11 mouse cellular contexts compared by ENCODE assay signal in genomic region chr6:91706072-91706776, GRCm38 (mm10). TPM values are rescaled to one million over a fixed set of nuclear protein-coding genes. Genes with fewer than 3 reads are reported as not detected.
DNase-seq lines count a peak whose midpoint lies in the region; ATAC-seq and TF ChIP-seq lines count a peak whose summit lies in the region.
"Had no signal": no experiment of that assay in that cellular context is flagged by ENCODE, and none has a peak within 500 bp of the region (broad histone marks: within the 10 kb centered on the region; RNA-seq: fewer than 3 reads in every experiment).

No protein-coding gene starts in this region.

- no peaks in the 10 kb centered on the region for H3K27me3 ChIP-seq in lung, postnatal 0 days (replicated peaks; ENCODE audit: insufficient read depth, low read length)
- H3K27me3 ChIP-seq in liver, embryonic 13.5 days, result no peaks in the 10 kb centered on the region
- no peaks in the 10 kb centered on the region for H3K27me3 ChIP-seq in splenic B cell, adult 2 months (ENCODE audit: control insufficient read depth, insufficient read depth, low read length, poor library complexity, severe bottlenecking)
- H3K27me3 ChIP-seq in forebrain, embryonic 16.5 days (replicated peaks; ENCODE audit: control insufficient read depth, insufficient read depth, low read length), result no peaks in the 10 kb centered on the region

- H3K4me1 ChIP-seq in lung, postnatal 0 days (ENCODE audit: insufficient read depth, low read depth, low read length), result no peaks in the 10 kb centered on the region
- H3K4me1 ChIP-seq in liver, embryonic 13.5 days (replicated peaks), result peaks cover 34% of the 10 kb centered on the region
- peaks cover 17% of the 10 kb centered on the region for H3K4me1 ChIP-seq in forebrain, embryonic 16.5 days (replicated peaks; ENCODE audit: control insufficient read depth, insufficient read depth, low read length)

- no peak overlapping the region for H3K4me2 ChIP-seq in lung, postnatal 0 days (replicated peaks; ENCODE audit: low read depth, low read length)
- peak overlapping the region; percentile 30 for H3K4me2 ChIP-seq in liver, embryonic 13.5 days
- no peak overlapping the region for H3K4me2 ChIP-seq in forebrain, embryonic 16.5 days (ENCODE audit: low read length)
- H3K4me2 ChIP-seq: midbrain, embryonic 11.5 days had no signal

- no peak overlapping the region for H3K4me3 ChIP-seq in lung, postnatal 0 days (ENCODE audit: low read depth, low read length)
- no peak overlapping the region for H3K4me3 ChIP-seq in liver, embryonic 13.5 days (replicated peaks)
- no peak overlapping the region for H3K4me3 ChIP-seq in forebrain, embryonic 16.5 days (replicated peaks; ENCODE audit: low read length)

- WGBS in lung, postnatal 0 days, result 46% methylated on average over 13 of the region's 13 CpGs
- 63% methylated on average over 13 of the region's 13 CpGs for WGBS in liver, embryonic 13.5 days (ENCODE audit: insufficient replicate concordance)
- 95% methylated on average over 13 of the region's 13 CpGs for WGBS in forebrain, embryonic 16.5 days

- no peak for TF ChIP-seq CTCF in lung, postnatal 0 days (IDR thresholded peaks at IDR 0.05)

- peak; percentile 32 for DNase-seq in lung, postnatal 0 days (ENCODE audit: low spot score)
- no peak for DNase-seq in lung, adult 18-20 months
- no peak for DNase-seq in liver, embryonic 13.5 days
- DNase-seq in splenic B cell, adult 2 months (ENCODE audit: low read depth, low spot score), result peak; percentile 86
- DNase-seq in ovary, postnatal 10 days (ENCODE audit: low spot score), result no peak
- DNase-seq in gastrocnemius, postnatal 4 days (ENCODE audit: low spot score in 2 of 2), result no peak
- DNase-seq: cerebellum, adult 2 months; kidney, postnatal 10 days had no signal

- H3K9ac ChIP-seq in lung, postnatal 0 days (replicated peaks; ENCODE audit: low read depth), result no peak overlapping the region
- no peak overlapping the region for H3K9ac ChIP-seq in liver, embryonic 13.5 days
- H3K9ac ChIP-seq in forebrain, embryonic 16.5 days (replicated peaks; ENCODE audit: low read depth, low read length), result no peak overlapping the region

- H3K27ac ChIP-seq in lung, postnatal 0 days (ENCODE audit: low read length), result no peak overlapping the region
- H3K27ac ChIP-seq in liver, embryonic 13.5 days, result peak overlapping the region; percentile 73
- H3K27ac ChIP-seq in forebrain, embryonic 16.5 days (ENCODE audit: low read length), result no peak overlapping the region

- TF ChIP-seq EP300 in lung, postnatal 0 days (IDR thresholded peaks at IDR 0.05), result no peak

- peaks cover 9% of the 10 kb centered on the region; the same call in 1 of the 2 replicates for H3K36me3 ChIP-seq in lung, postnatal 0 days (ENCODE audit: insufficient read depth, low read length)
- peaks cover 33% of the 10 kb centered on the region for H3K36me3 ChIP-seq in liver, embryonic 13.5 days
- peaks cover 2% of the 10 kb centered on the region; the same call in 1 of the 2 replicates for H3K36me3 ChIP-seq in splenic B cell, adult 2 months (ENCODE audit: control insufficient read depth, insufficient read depth, low read length, poor library complexity, severe bottlenecking)
- peaks cover 10% of the 10 kb centered on the region; the same call in 1 of the 2 replicates for H3K36me3 ChIP-seq in forebrain, embryonic 16.5 days (ENCODE audit: control insufficient read depth, insufficient read depth)

- no peaks in the 10 kb centered on the region for H3K9me3 ChIP-seq in lung, postnatal 0 days (ENCODE audit: low read length)
- no peaks in the 10 kb centered on the region for H3K9me3 ChIP-seq in liver, embryonic 13.5 days (replicated peaks)
- no peaks in the 10 kb centered on the region for H3K9me3 ChIP-seq in forebrain, embryonic 16.5 days (ENCODE audit: control insufficient read depth, low read length)

- ATAC-seq in lung, postnatal 0 days, result peak; percentile 25
- ATAC-seq in common myeloid progenitor, adult 5-6 weeks (replicated peaks; ENCODE audit: low read depth, poor library complexity, severe bottlenecking), result peak; percentile 88
- no peak for ATAC-seq in liver, embryonic 13.5 days (ENCODE audit: low read depth)
- no peak for ATAC-seq in forebrain, embryonic 16.5 days

RNA-seq across cellular contexts. Expression of gene Slc6a6, which starts 22.4 kb away (rescaled TPM):
- polyA plus RNA-seq in lung, postnatal 0 days (2015; fragmentation: Nextera tagmentation; extraction: Ambion mirVana), result 92.6 and 119 TPM in 2 replicates
- total RNA-seq in common myeloid progenitor, adult 5-6 weeks (2017), result 30.3 and 37.1 TPM in 2 replicates
- polyA plus RNA-seq in liver, embryonic 13.5 days (2015; fragmentation: Nextera tagmentation; extraction: Ambion mirVana), result 21.7 and 23.3 TPM in 2 replicates
- polyA plus RNA-seq in forebrain, embryonic 16.5 days (2015; fragmentation: Nextera tagmentation; extraction: Ambion mirVana), result 98.6 and 107 TPM in 2 replicates
- 10 to 100 TPM; 53.5 to 56.9 TPM for total RNA-seq in gastrocnemius, postnatal 4 days (2021)

Comparison
In these comparisons a context has a peak if more than half of its experiments do, and no peak if none do; other contexts are left out.
1. DNase-seq: peak in lung, postnatal 0 days (single experiment) and splenic B cell, adult 2 months (single experiment); none in lung, adult 18-20 months (0 of 2), liver, embryonic 13.5 days (single experiment), ovary, postnatal 10 days (single experiment) and gastrocnemius, postnatal 4 days (0 of 2).
2. ATAC-seq: peak in lung, postnatal 0 days (single experiment) and common myeloid progenitor, adult 5-6 weeks (single experiment); none in liver, embryonic 13.5 days (single experiment) and forebrain, embryonic 16.5 days (single experiment).